Mouse (Mus musculus): Measurements from ENCODE around the gene Theg.

Gene Theg

GRCm38 (mm10) chr10:79594111-79594510 is 7.0 kb upstream of the Theg start:
- DNase-seq = no peak

- no peak for DNase-seq
Measured at GRCm38 (mm10) chr10:79590702-79591101, 3.6 kb upstream of the Theg start.

- no peak for DNase-seq
Measured at GRCm38 (mm10) chr10:79587752-79588126, 608 bp upstream of the Theg start.

GRCm38 (mm10) chr10:79586243-79586642 is 888 bp downstream of the Theg start:
- no peak for DNase-seq

GRCm38 (mm10) chr10:79585723-79586122 is 1.4 kb downstream of the Theg start:
- no peak for DNase-seq

GRCm38 (mm10) chr10:79585136-79585535 is 2.0 kb downstream of the Theg start:
- no peak for DNase-seq

GRCm38 (mm10) chr10:79584426-79584825 is 2.7 kb downstream of the Theg start:
- DNase-seq = no peak

- no peak for DNase-seq
Measured at GRCm38 (mm10) chr10:79584021-79584420, 3.1 kb downstream of the Theg start.

GRCm38 (mm10) chr10:79581501-79581900 is 5.6 kb downstream of the Theg start:
- DNase-seq = no peak

- no peak for DNase-seq
Measured at GRCm38 (mm10) chr10:79580811-79581210, 6.3 kb downstream of the Theg start.

GRCm38 (mm10) chr10:79580356-79580755 is 6.8 kb downstream of the Theg start:
- DNase-seq = no peak

- no peak for DNase-seq
Measured at GRCm38 (mm10) chr10:79579781-79580180, 7.3 kb downstream of the Theg start.

GRCm38 (mm10) chr10:79578891-79579290 is 8.2 kb downstream of the Theg start:
- no peak for DNase-seq

GRCm38 (mm10) chr10:79578276-79578675 is 8.9 kb downstream of the Theg start:
- no peak for DNase-seq

GRCm38 (mm10) chr10:79577376-79577775 is 9.8 kb downstream of the Theg start:
- no peak for DNase-seq

GRCm38 (mm10) chr10:79575754-79576153 is 11.4 kb downstream of the Theg start:
- no peak for DNase-seq

- DNase-seq = no peak
Measured at GRCm38 (mm10) chr10:79574796-79575195, 12.3 kb downstream of the Theg start.

GRCm38 (mm10) chr10:79574350-79574749 is 12.8 kb downstream of the Theg start:
- DNase-seq = no peak

- no peak for DNase-seq
Measured at GRCm38 (mm10) chr10:79573611-79574010, 13.5 kb downstream of the Theg start.

- no peak for DNase-seq
Measured at GRCm38 (mm10) chr10:79571314-79571713, 15.8 kb downstream of the Theg start.

GRCm38 (mm10) chr10:79569921-79570320 is 17.2 kb downstream of the Theg start:
- no peak for DNase-seq

GRCm38 (mm10) chr10:79559716-79560115 is 27.4 kb downstream of the Theg start:
- no peak for DNase-seq

- no peak for DNase-seq
Measured at GRCm38 (mm10) chr10:79557496-79557895, 29.6 kb downstream of the Theg start.

- DNase-seq = no peak
Measured at GRCm38 (mm10) chr10:79556951-79557350, 30.2 kb downstream of the Theg start.

GRCm38 (mm10) chr10:79555238-79555724 is 31.9 kb downstream of the Theg start:
- no peak for DNase-seq
